Mouse (Mus musculus): ENCODE measurements at regions not wholly inside any gene's neighbourhood (a gene's known extent, or its start where the extent isn't known, plus 50 kb on each side); places are given as distances from the start of the nearest gene placed in this dataset.
A peak's percentile ranks its signal among the peaks of the same experiment; 100 is the strongest.

- no peak for DNase-seq
- Histone ChIP-seq H3K27ac (ENCODE audit: insufficient read depth, low read depth, low read length) (no peak overlapping the region), H3K4me1 (ENCODE audit: control insufficient read depth, insufficient read depth, low read length) (no peaks in the 10 kb centered on the region), H3K27me3 (replicated peaks; ENCODE audit: control insufficient read depth, insufficient read depth, low read length) (no peaks in the 10 kb centered on the region), H3K36me3 (ENCODE audit: control insufficient read depth, insufficient read depth, low read length) (no peaks in the 10 kb centered on the region), H3K4me3 (ENCODE audit: insufficient read depth, low read depth, low read length) (no peak overlapping the region)
- 90% methylated on average over 3 of the region's 3 CpGs for WGBS
- TF ChIP-seq CTCF (conservative IDR thresholded peaks at IDR 0.05; ENCODE audit: insufficient read depth, insufficient read length, low read depth, low read length): no peak
- no peak for TF ChIP-seq POLR2A (IDR thresholded peaks at IDR 0.05; ENCODE audit: low read depth, low read length)
Measured at GRCm38 (mm10) chr1:167905424-167905823, 216.4 kb downstream of the Lmx1a start.

GRCm38 (mm10) chr1:167912074-167912473 lies 223.0 kb downstream of the Lmx1a start:
- no peak for DNase-seq
- no peak overlapping the region for H3K27ac ChIP-seq (ENCODE audit: insufficient read depth, low read depth, low read length)
- no peak overlapping the region for H3K4me3 ChIP-seq (ENCODE audit: insufficient read depth, low read depth, low read length)
- TF ChIP-seq CTCF (conservative IDR thresholded peaks at IDR 0.05; ENCODE audit: insufficient read depth, insufficient read length, low read depth, low read length): no peak
- no peak for TF ChIP-seq POLR2A (IDR thresholded peaks at IDR 0.05; ENCODE audit: low read depth, low read length)
- no peaks in the 10 kb centered on the region for H3K27me3 ChIP-seq (replicated peaks; ENCODE audit: control insufficient read depth, insufficient read depth, low read length)
- H3K36me3 ChIP-seq (ENCODE audit: control insufficient read depth, insufficient read depth, low read length): no peaks in the 10 kb centered on the region
- WGBS: 73% methylated on average over 3 of the region's 3 CpGs
- H3K4me1 ChIP-seq (ENCODE audit: control insufficient read depth, insufficient read depth, low read length): no peaks in the 10 kb centered on the region

GRCm38 (mm10) chr1:167914982-167915561 lies 226.0 kb downstream of the Lmx1a start:
- WGBS: 13% methylated on average over 7 of the region's 7 CpGs
- peak; percentile 76 for TF ChIP-seq CTCF (conservative IDR thresholded peaks at IDR 0.05; ENCODE audit: insufficient read depth, insufficient read length, low read depth, low read length)
- TF ChIP-seq POLR2A (IDR thresholded peaks at IDR 0.05; ENCODE audit: low read depth, low read length): no peak
- H3K27ac ChIP-seq (ENCODE audit: insufficient read depth, low read depth, low read length): no peak overlapping the region
- H3K4me3 ChIP-seq (ENCODE audit: insufficient read depth, low read depth, low read length): no peak overlapping the region
- no peaks in the 10 kb centered on the region for H3K4me1 ChIP-seq (ENCODE audit: control insufficient read depth, insufficient read depth, low read length)
- DNase-seq: peak; percentile 70
- no peaks in the 10 kb centered on the region for H3K36me3 ChIP-seq (ENCODE audit: control insufficient read depth, insufficient read depth, low read length)
- no peaks in the 10 kb centered on the region for H3K27me3 ChIP-seq (replicated peaks; ENCODE audit: control insufficient read depth, insufficient read depth, low read length)

- Histone ChIP-seq H3K27me3 (replicated peaks; ENCODE audit: control insufficient read depth, insufficient read depth, low read length) (no peaks in the 10 kb centered on the region), H3K36me3 (ENCODE audit: control insufficient read depth, insufficient read depth, low read length) (no peaks in the 10 kb centered on the region), H3K4me3 (ENCODE audit: insufficient read depth, low read depth, low read length) (no peak overlapping the region), H3K4me1 (ENCODE audit: control insufficient read depth, insufficient read depth, low read length) (no peaks in the 10 kb centered on the region), H3K27ac (ENCODE audit: insufficient read depth, low read depth, low read length) (no peak overlapping the region)
- TF ChIP-seq CTCF (conservative IDR thresholded peaks at IDR 0.05; ENCODE audit: insufficient read depth, insufficient read length, low read depth, low read length): no peak
- no peak for TF ChIP-seq POLR2A (IDR thresholded peaks at IDR 0.05; ENCODE audit: low read depth, low read length)
- 64% methylated on average over 6 of the region's 6 CpGs for WGBS
- no peak for DNase-seq
Measured at GRCm38 (mm10) chr1:167915578-167916275, 226.7 kb downstream of the Lmx1a start.

GRCm38 (mm10) chr1:167922917-167923316 lies 233.9 kb downstream of the Lmx1a start:
- Histone ChIP-seq H3K4me1 (ENCODE audit: control insufficient read depth, insufficient read depth, low read length) (no peaks in the 10 kb centered on the region), H3K4me3 (ENCODE audit: insufficient read depth, low read depth, low read length) (no peak overlapping the region), H3K27ac (ENCODE audit: insufficient read depth, low read depth, low read length) (no peak overlapping the region), H3K27me3 (replicated peaks; ENCODE audit: control insufficient read depth, insufficient read depth, low read length) (no peaks in the 10 kb centered on the region), H3K36me3 (ENCODE audit: control insufficient read depth, insufficient read depth, low read length) (no peaks in the 10 kb centered on the region)
- WGBS: 84% methylated on average over 7 of the region's 7 CpGs
- no peak for DNase-seq
- TF ChIP-seq CTCF (conservative IDR thresholded peaks at IDR 0.05; ENCODE audit: insufficient read depth, insufficient read length, low read depth, low read length) (no peak), POLR2A (IDR thresholded peaks at IDR 0.05; ENCODE audit: low read depth, low read length) (no peak)

GRCm38 (mm10) chr1:167928060-167928467 lies 239.0 kb downstream of the Lmx1a start:
- no peaks in the 10 kb centered on the region for H3K4me1 ChIP-seq (ENCODE audit: control insufficient read depth, insufficient read depth, low read length)
- H3K27ac ChIP-seq (ENCODE audit: insufficient read depth, low read depth, low read length): no peak overlapping the region
- no peak; the same call in 1 of the 2 replicates for TF ChIP-seq CTCF (conservative IDR thresholded peaks at IDR 0.05; ENCODE audit: insufficient read depth, insufficient read length, low read depth, low read length)
- TF ChIP-seq POLR2A (IDR thresholded peaks at IDR 0.05; ENCODE audit: low read depth, low read length): no peak
- H3K36me3 ChIP-seq (ENCODE audit: control insufficient read depth, insufficient read depth, low read length): no peaks in the 10 kb centered on the region
- 23% methylated on average over 4 of the region's 4 CpGs for WGBS
- DNase-seq: no peak
- H3K27me3 ChIP-seq (replicated peaks; ENCODE audit: control insufficient read depth, insufficient read depth, low read length): no peaks in the 10 kb centered on the region
- no peak overlapping the region for H3K4me3 ChIP-seq (ENCODE audit: insufficient read depth, low read depth, low read length)

- no peaks in the 10 kb centered on the region for H3K4me1 ChIP-seq (ENCODE audit: control insufficient read depth, insufficient read depth, low read length)
- H3K36me3 ChIP-seq (ENCODE audit: control insufficient read depth, insufficient read depth, low read length): no peaks in the 10 kb centered on the region
- H3K27ac ChIP-seq (ENCODE audit: insufficient read depth, low read depth, low read length): no peak overlapping the region
- no peaks in the 10 kb centered on the region for H3K27me3 ChIP-seq (replicated peaks; ENCODE audit: control insufficient read depth, insufficient read depth, low read length)
- TF ChIP-seq CTCF (conservative IDR thresholded peaks at IDR 0.05; ENCODE audit: insufficient read depth, insufficient read length, low read depth, low read length): peak; percentile 32; the same call in 1 of the 2 replicates
- no peak for TF ChIP-seq POLR2A (IDR thresholded peaks at IDR 0.05; ENCODE audit: low read depth, low read length)
- DNase-seq: peak; percentile 21
- WGBS: 2% methylated on average over 28 of the region's 28 CpGs
- H3K4me3 ChIP-seq (ENCODE audit: insufficient read depth, low read depth, low read length): no peak overlapping the region
Measured at GRCm38 (mm10) chr1:167929729-167930341, 240.8 kb downstream of the Lmx1a start.

Data from kidney, adult 2 months (tissue).